Mouse (Mus musculus) midbrain, embryonic 14.5 days (tissue): ENCODE measurements around the gene Hist1h4f. TPM values are rescaled to one million over a fixed set of nuclear protein-coding genes. Genes with fewer than 3 reads are reported as not detected.
"Not testable (repeated sequence)": the region's sequence is repeated elsewhere in the genome, so short reads cannot be mapped to it uniquely, and the experiment has no call there.

Source experiments
- ATAC-seq: fragments of 200-750 bp; cut with Nextera tagmentation; 2 replicates; pipeline ENCODE4 v1.8.0; 2017; ENCODE audit warnings: moderate number of reproducible peaks, moderate library complexity; ENCODE audit not compliant: low FRiP score, low TSS enrichment
- DNase-seq: peaks from one replicate; pipeline ENCODE4 v3.0.0-alpha.2; 2015
- H3K27ac ChIP-seq: fragments of 300-500 bp; sonication (generic); replicated peaks from 2 replicates; pipeline ENCODE4 v1.5.1; 2014; ENCODE audit warnings: mild to moderate bottlenecking, low read depth, low read length, moderate library complexity
- H3K27me3 ChIP-seq: fragments of 300-500 bp; sonication (generic); 2 replicates; pipeline ENCODE4 v1.6.1; 2014; ENCODE audit warnings: low read length, control low read depth, mixed read lengths; ENCODE audit not compliant: control insufficient read depth, insufficient read depth
- H3K36me3 ChIP-seq: fragments of 300-500 bp; sonication (generic); 2 replicates; pipeline ENCODE4 v1.6.1; 2014; ENCODE audit warnings: low read length, control low read depth; ENCODE audit not compliant: control insufficient read depth, insufficient read depth
- H3K4me1 ChIP-seq: fragments of 300-500 bp; sonication (generic); 2 replicates; pipeline ENCODE4 v1.6.1; 2014; ENCODE audit warnings: mild to moderate bottlenecking, antibody characterized with exemption, low read length, control low read depth; ENCODE audit not compliant: control insufficient read depth, insufficient read depth
- H3K4me2 ChIP-seq: fragments of 300-500 bp; sonication (generic); 2 replicates; pipeline ENCODE4 v1.6.1; 2014; ENCODE audit warnings: mild to moderate bottlenecking, low read length, moderate library complexity
- H3K4me3 ChIP-seq: fragments of 300-500 bp; sonication (generic); replicated peaks from 2 replicates; pipeline ENCODE4 v1.5.1; 2014; ENCODE audit warnings: low read depth, low read length
- H3K9ac ChIP-seq: fragments of 300-500 bp; sonication (generic); replicated peaks from 2 replicates; pipeline ENCODE4 v1.6.1; 2014; ENCODE audit warnings: mild to moderate bottlenecking, low read length, moderate library complexity
- H3K9me3 ChIP-seq: fragments of 300-500 bp; sonication (generic); 2 replicates; pipeline ENCODE4 v1.6.1; 2016; ENCODE audit warnings: low read length, control low read depth, mixed read lengths; ENCODE audit not compliant: control insufficient read depth
- WGBS: fragments of 180-500 bp; shearing (Covaris S2); extraction: QIAGEN DNeasy Blood & Tissue Kit; methylation state at CpG from one replicate; pipeline ENCODE4 v1.1.7; 2014; 5-methylcytosine and 5-hydroxymethylcytosine counted together
- polyA plus RNA-seq: library from polyadenylated mRNA; unstranded; fragments of >200 nt; fragmentation: Nextera tagmentation; extraction: Ambion mirVana; gene quantifications from 2 replicates; pipeline ENCODE4 v1.2.1, GENCODE M21; 2014

Hist1h4f gene
- polyA plus RNA-seq, 1 experiment from 2014 or later: not detected

GRCm38 (mm10) chr13:23586940-23587225 is 35.4 kb upstream of the Hist1h4f start:
- H3K27ac ChIP-seq: 0 out of 2 replicates have a peak overlapping the region, but pooled peaks have one; percentile 23
- H3K4me3 ChIP-seq: peak overlapping the region; percentile 51
- DNase-seq (no peak), ATAC-seq (no peak)
- H3K4me1 ChIP-seq: peaks cover 13% of the 10 kb centered on the region
- no peaks in the 10 kb centered on the region for H3K9me3 ChIP-seq
- WGBS: 2% methylated on average over 1 of the region's 1 CpGs
- no peaks in the 10 kb centered on the region for H3K36me3 ChIP-seq
- no peaks in the 10 kb centered on the region for H3K27me3 ChIP-seq
- no peak overlapping the region; the same call in 1 of the 2 replicates for H3K9ac ChIP-seq
- peak overlapping the region; percentile 90 for H3K4me2 ChIP-seq

GRCm38 (mm10) chr13:23586099-23586939 is 34.9 kb upstream of the Hist1h4f start:
- Histone ChIP-seq H3K4me2 (peak overlapping the region; percentile 90), H3K4me3 (peak overlapping the region; percentile 51), H3K27me3 (no peaks in the 10 kb centered on the region), H3K27ac (peak overlapping the region; percentile 23; the same call in 1 of the 2 replicates), H3K9ac (no peak overlapping the region; the same call in 1 of the 2 replicates), H3K4me1 (peaks cover 16% of the 10 kb centered on the region), H3K9me3 (no peaks in the 10 kb centered on the region), H3K36me3 (no peaks in the 10 kb centered on the region)
- peak; percentile 34 for DNase-seq
- WGBS: under 1% methylated on average over 22 of the region's 22 CpGs
- no peak for ATAC-seq

- ATAC-seq (peak; percentile 90), DNase-seq (peak; percentile 91)
- not testable (repeated sequence) for H3K9me3 ChIP-seq, H3K27me3 ChIP-seq, H3K36me3 ChIP-seq
- H3K4me2 ChIP-seq: peak overlapping the region; percentile 90
- peak overlapping the region; percentile 51 for H3K4me3 ChIP-seq
- H3K4me1 ChIP-seq: peaks cover 16% of the 10 kb centered on the region
- peak overlapping the region; percentile 94 for H3K27ac ChIP-seq
- under 1% methylated on average over 31 of the region's 36 CpGs for WGBS
- H3K9ac ChIP-seq: peak overlapping the region; percentile 60
Measured at GRCm38 (mm10) chr13:23585442-23586098, 34.1 kb upstream of the Hist1h4f start.

- peak overlapping the region; percentile 60 for H3K9ac ChIP-seq
- peak overlapping the region; percentile 94 for H3K27ac ChIP-seq
- ATAC-seq (no peak), DNase-seq (peak; percentile 84)
- H3K36me3 ChIP-seq: no peaks in the 10 kb centered on the region
- H3K9me3 ChIP-seq: no peaks in the 10 kb centered on the region
- H3K4me1 ChIP-seq: peaks cover 16% of the 10 kb centered on the region
- under 1% methylated on average over 21 of the region's 21 CpGs for WGBS
- peak overlapping the region; percentile 90 for H3K4me2 ChIP-seq
- no peaks in the 10 kb centered on the region for H3K27me3 ChIP-seq
- peak overlapping the region; percentile 51 for H3K4me3 ChIP-seq
Measured at GRCm38 (mm10) chr13:23585029-23585441, 33.6 kb upstream of the Hist1h4f start.

DNA sequence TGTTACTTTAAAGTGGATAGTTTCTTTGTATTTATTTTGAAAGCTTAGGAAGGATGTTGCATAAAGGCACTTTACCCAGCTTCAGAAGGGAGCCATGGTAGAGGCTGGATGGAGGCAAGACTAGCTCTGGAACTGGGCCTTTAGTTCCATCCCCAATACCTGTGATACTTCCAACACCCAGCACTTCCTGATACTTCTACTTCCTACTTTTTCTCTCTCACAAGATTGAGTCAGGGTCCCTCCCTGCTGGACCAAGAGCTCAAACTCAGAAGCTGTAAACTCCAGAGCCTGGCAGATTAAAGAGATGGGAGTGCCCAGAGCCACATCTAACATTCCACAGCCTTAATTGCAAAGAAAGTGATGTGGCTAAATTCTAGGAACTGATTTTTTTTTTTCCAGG is 32.9 kb upstream of the Hist1h4f start:
- Histone ChIP-seq H3K4me2 (peak overlapping the region; percentile 90), H3K9me3 (no peaks in the 10 kb centered on the region), H3K4me3 (peak overlapping the region; percentile 51), H3K9ac (peak overlapping the region; percentile 60), H3K36me3 (no peaks in the 10 kb centered on the region), H3K27me3 (no peaks in the 10 kb centered on the region), H3K4me1 (peaks cover 16% of the 10 kb centered on the region), H3K27ac (peak overlapping the region; percentile 94)
- no peak for DNase-seq
- no peak for ATAC-seq

DNA sequence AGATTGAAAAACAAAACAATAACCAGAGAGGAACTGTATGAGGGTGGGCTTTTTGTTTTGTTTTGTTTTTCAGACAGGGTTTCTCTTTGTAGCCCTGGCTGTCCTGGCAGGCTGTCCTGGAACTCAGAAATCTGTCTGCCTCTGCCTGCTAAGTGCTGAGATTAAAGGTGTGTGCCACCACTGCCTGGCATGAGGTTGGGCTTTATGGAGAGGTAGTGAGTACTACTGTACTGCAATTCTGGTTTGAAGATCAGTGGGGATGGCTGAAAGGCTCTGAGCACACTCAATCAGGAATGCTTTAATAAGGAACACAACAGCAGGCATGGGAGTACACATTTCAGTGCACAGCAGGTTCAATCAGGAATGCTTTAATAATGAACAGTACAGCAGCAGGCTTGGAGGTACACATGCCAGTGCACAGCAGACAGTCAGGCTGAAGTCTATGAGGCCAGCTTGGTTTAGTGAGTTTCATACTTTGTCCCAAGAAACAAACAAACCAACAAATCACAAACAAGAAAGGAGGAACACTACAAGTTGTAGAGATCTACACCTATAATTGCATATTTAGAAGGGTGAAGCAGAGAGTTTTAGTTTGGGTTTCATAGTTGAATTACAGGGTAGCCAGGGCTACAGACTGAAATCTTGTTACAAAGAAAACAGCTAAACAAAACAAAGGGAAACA is 32.1 kb upstream of the Hist1h4f start:
- ATAC-seq: no peak
- no peak for DNase-seq
- Histone ChIP-seq H3K27me3 (no peaks in the 10 kb centered on the region), H3K9ac (no peak overlapping the region), H3K4me2 (0 out of 2 replicates have a peak overlapping the region, but pooled peaks have one; percentile 15), H3K9me3 (no peaks in the 10 kb centered on the region), H3K4me1 (peaks cover 16% of the 10 kb centered on the region), H3K27ac (no peak overlapping the region), H3K4me3 (no peak overlapping the region), H3K36me3 (no peaks in the 10 kb centered on the region)

DNA sequence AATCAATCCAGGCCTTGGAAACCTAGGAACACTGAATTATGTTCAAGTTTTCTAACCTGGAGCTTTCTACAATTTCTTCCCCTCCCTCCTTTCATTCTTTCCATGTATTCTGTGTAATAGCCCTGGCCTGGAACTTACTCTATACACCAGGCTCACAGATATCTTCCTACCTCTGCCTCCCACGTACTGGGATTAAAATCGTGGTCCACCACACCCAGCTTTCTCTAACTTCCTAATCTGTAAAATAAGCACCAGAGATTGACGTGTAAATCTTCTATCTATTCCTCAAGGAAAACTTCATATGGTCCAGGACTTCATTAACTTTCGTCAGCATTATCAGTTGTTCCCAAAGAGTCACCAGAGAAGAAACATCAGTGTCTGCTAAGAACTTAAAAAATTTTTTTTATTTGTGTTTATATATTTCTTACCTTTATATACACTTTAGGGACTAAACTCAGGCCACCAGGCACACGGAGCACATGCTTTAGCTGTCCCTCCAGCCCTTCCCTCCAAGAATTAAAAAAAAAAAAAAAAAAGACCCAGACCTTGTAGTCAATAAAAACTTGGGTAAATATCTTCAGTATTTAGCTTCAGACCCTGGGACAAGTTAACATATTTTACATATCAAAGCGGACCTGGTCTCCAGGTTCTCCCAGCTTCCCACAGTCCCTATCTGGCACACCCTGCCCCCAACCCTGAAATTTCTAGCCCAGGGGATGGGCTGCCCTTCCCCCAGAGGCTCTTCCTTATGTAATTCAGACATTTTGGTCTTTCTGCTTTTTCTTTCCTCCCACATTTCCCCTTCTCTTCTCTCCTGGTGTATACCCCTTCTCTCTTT is 31.0 kb upstream of the Hist1h4f start:
- Histone ChIP-seq H3K4me1 (peaks cover 16% of the 10 kb centered on the region), H3K36me3 (no peaks in the 10 kb centered on the region), H3K27me3 (no peaks in the 10 kb centered on the region), H3K27ac (peak overlapping the region; percentile 78), H3K4me3 (peak overlapping the region; percentile 39), H3K4me2 (peak overlapping the region; percentile 74), H3K9ac (peak overlapping the region; percentile 47), H3K9me3 (no peaks in the 10 kb centered on the region)
- DNase-seq (no peak), ATAC-seq (no peak)
- 7% methylated on average over 6 of the region's 6 CpGs for WGBS
